Mouse (Mus musculus) myocyte (in vitro differentiated cells): ENCODE results near the gene Peli1.

ENCODE experiments used
- E2F4 ChIP-seq: IDR thresholded peaks from one replicate; pipeline ENCODE4 v1.6.1; 2011; ENCODE audit warnings: mild to moderate bottlenecking, control low read depth, moderate library complexity; ENCODE audit not compliant: insufficient read depth
- POLR2A ChIP-seq: IDR thresholded peaks from one replicate; pipeline ENCODE4 v1.6.1; 2011; ENCODE audit warnings: low read depth, mild to moderate bottlenecking, control low read depth, moderate library complexity; ENCODE audit not compliant: insufficient read length

DNA sequence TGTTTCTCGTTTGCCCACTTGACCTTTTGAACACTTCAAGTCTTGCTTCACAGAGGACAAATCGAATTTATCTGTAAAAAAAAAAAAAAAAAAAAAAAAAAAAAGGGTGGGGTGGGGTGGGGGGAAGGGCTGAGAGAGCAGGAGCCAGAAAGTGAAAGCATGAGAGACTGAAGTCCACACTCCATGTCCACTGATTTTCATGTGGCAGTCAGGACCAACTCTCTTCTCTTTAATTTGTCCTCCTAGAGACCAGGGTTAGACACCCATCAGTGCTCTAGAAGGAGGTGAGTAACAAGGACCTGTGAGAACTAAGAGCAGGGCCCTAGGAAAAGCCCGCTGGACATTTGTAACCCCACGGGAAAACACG is 32.7 kb upstream of the Peli1 start:
- TF ChIP-seq POLR2A (no peak), E2F4 (no peak)
